Mouse (Mus musculus): ENCODE data around the gene Rbfox2. TPM values are rescaled to one million over a fixed set of nuclear protein-coding genes. Genes with fewer than 3 reads are reported as not detected.

Rbfox2 gene
- polyA plus RNA-seq, 1 experiment = 1.3 TPM

DNA sequence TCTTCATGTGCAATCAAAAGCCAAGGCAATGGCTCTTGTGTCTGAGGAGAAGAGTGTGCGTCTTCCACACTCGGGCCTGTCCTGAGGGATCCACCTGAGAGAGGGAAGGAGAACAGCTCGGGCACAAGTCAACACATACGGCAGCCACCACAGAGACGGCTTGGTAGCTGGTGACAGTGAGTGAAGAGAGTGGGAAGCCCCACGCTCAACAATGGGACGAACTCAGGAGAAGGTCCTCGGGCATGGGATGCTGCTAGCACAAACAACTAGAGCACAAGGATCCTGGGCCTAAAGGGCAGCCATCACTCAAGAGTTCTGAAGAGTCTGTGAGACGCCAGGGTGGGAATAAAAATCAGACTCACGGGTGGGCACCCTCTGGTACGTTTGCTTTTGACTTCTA, 196.4 kb downstream of the Rbfox2 start:
- Histone ChIP-seq H3K4me1 (ENCODE audit: control insufficient read depth, insufficient read depth, low read length) (no peaks in the 10 kb centered on the region), H3K4me3 (ENCODE audit: insufficient read depth, low read length) (no peak overlapping the region), H3K27ac (ENCODE audit: insufficient read depth, low read depth, low read length) (no peak overlapping the region)
- TF ChIP-seq CTCF (IDR thresholded peaks at IDR 0.05; ENCODE audit: low read depth, low read length) (no peak), POLR2A (IDR thresholded peaks at IDR 0.05; ENCODE audit: borderline replicate concordance, low read depth, low read length) (no peak)

DNA sequence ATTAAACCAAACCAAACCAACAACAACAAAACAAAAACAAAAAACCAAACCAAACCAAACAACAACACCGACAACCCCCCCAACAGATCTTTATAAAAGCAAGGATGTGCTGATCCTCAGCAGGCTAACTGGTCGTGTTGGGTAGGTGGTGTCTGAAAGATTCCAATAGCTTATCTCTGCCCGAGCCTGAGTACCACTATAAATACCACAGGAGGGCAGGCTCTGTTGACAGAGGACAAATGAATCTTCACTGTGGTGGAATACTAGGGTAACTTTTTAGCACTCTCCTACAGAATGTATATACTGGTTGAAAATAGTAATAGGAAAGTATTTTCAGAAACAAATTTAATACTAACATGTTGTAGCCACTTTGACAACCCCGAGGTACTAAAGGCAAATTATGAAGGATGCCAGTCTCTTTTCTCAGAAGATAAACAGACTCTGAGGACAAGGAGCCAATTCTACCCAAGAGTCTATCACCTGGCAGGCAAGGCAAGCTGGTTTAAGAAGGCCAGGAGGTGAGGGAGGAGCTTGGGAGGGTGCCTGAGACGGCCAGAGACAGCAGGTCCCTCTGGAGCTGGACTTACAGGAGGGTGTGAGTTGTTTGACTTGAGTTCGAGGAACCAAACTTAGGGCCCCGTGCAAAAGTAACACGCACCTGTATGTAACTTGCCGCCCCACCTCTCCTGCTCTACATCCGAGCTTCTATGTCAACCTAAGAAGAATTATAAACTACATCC, 199.5 kb downstream of the Rbfox2 start:
- Histone ChIP-seq H3K4me1 (ENCODE audit: control insufficient read depth, insufficient read depth, low read length) (no peaks in the 10 kb centered on the region), H3K4me3 (ENCODE audit: insufficient read depth, low read length) (no peak overlapping the region), H3K27ac (ENCODE audit: insufficient read depth, low read depth, low read length) (no peak overlapping the region)
- TF ChIP-seq POLR2A (IDR thresholded peaks at IDR 0.05; ENCODE audit: borderline replicate concordance, low read depth, low read length) = no peak
- TF ChIP-seq CTCF (IDR thresholded peaks at IDR 0.05; ENCODE audit: low read depth, low read length) = no peak

DNA sequence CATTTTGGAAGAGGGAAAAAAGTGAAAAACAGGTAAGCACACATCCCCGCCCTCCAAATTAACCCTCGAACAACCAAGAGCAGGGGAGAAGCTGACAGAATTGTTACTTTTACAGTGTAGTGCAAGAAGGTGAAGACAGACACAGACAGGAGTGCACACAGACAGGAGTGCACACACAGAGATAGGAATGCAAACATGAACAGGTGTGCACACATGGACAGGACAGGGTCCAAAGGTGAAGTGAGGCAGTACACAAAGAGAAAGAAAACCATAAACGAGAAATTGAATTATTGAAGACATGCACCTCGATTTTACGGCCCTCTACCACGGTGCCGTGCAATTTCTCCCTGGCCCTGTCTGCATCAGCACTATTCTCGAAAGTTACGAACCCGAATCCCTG, 201.5 kb downstream of the Rbfox2 start:
- no peak overlapping the region for H3K4me3 ChIP-seq (ENCODE audit: insufficient read depth, low read length)
- H3K4me1 ChIP-seq (ENCODE audit: control insufficient read depth, insufficient read depth, low read length) = no peaks in the 10 kb centered on the region
- TF ChIP-seq POLR2A (IDR thresholded peaks at IDR 0.05; ENCODE audit: borderline replicate concordance, low read depth, low read length) (no peak), CTCF (IDR thresholded peaks at IDR 0.05; ENCODE audit: low read depth, low read length) (no peak)
- H3K27ac ChIP-seq (ENCODE audit: insufficient read depth, low read depth, low read length) = no peak overlapping the region

DNA sequence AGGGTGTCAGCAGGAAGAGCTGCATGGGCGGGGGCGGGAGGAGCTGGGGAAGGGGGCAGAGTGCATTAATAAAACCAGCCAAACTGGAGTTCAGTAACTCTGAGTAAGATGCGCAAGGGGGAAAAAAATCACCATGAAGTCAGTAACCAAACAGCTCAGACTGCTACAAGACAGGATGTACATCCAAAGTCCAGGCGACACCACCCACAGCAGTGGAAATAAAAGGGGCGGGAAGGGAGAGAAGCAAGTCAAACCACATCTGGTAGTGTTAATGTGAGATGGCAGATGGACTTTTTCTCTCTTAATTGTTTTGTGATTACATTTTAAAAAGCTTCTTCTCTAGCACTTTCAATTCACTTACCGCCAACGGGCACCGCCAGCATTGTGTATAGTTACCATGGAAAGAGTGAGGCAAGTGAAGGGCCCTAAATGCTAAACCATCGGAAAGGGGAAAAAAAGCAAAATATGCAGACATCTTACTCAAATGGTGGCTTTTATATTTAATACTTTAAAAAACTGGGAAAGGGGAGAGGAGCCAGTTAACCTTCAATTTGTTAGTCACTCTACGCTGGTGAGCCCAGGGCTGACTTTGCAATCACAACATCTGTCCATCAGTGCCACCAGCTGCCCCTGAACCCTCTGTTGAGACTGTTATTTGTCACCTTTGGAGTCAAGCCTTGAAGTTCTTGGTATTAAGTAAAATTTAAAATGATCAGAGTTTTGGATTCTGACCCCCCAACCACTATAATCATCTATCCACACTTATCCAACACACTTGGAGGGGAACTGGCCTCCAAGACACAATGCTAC, 202.2 kb downstream of the Rbfox2 start:
- no peak overlapping the region for H3K4me3 ChIP-seq (ENCODE audit: insufficient read depth, low read length)
- H3K4me1 ChIP-seq (ENCODE audit: control insufficient read depth, insufficient read depth, low read length) = no peaks in the 10 kb centered on the region
- TF ChIP-seq CTCF (IDR thresholded peaks at IDR 0.05; ENCODE audit: low read depth, low read length) (no peak), POLR2A (IDR thresholded peaks at IDR 0.05; ENCODE audit: borderline replicate concordance, low read depth, low read length) (no peak)
- H3K27ac ChIP-seq (ENCODE audit: insufficient read depth, low read depth, low read length) = no peak overlapping the region

DNA sequence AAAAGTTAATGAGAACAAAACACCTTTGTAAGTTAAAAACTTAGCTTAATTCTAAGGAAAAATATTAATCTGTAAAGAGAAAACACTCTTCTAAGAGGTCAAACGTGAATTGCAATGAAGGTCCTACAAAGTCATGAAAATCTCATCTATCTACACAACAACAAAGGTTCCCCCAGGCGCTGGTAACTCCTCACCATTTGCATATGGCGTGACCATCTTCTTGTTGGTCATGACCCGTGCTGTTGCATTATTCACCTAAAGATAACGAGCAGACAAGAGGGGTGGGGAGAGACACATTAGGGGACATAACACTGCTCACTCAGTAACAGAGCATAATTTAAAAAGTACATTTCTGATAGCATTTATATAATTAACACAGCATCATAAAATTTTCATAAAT, 204.1 kb downstream of the Rbfox2 start:
- H3K4me1 ChIP-seq (ENCODE audit: control insufficient read depth, insufficient read depth, low read length) = no peaks in the 10 kb centered on the region
- H3K4me3 ChIP-seq (ENCODE audit: insufficient read depth, low read length) = no peak overlapping the region
- H3K27ac ChIP-seq (ENCODE audit: insufficient read depth, low read depth, low read length) = no peak overlapping the region
- TF ChIP-seq POLR2A (IDR thresholded peaks at IDR 0.05; ENCODE audit: borderline replicate concordance, low read depth, low read length) (no peak), CTCF (IDR thresholded peaks at IDR 0.05; ENCODE audit: low read depth, low read length) (no peak)

DNA sequence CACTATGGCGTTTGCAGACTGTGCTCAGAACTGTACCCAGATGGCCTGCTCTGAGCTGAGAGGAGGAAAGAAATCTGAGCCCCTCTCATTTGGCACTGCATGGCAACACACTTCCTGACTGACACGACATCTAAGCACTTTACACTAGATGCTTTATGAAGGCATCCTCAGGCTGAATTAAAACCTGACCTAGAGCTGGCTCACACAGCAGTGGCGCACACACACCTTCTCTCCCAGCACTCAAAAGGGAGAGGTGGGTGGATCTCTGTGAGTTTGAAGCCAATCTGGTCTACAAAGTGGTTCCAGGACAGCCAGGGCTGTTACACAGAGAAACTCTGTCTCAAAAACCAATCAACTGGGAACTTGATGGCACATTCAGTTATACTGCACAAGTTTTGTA, 207.0 kb downstream of the Rbfox2 start:
- TF ChIP-seq POLR2A (IDR thresholded peaks at IDR 0.05; ENCODE audit: borderline replicate concordance, low read depth, low read length) = no peak
- no peak for TF ChIP-seq CTCF (IDR thresholded peaks at IDR 0.05; ENCODE audit: low read depth, low read length)
- no peak overlapping the region for H3K27ac ChIP-seq (ENCODE audit: insufficient read depth, low read depth, low read length)
- H3K4me3 ChIP-seq (ENCODE audit: insufficient read depth, low read length) = no peak overlapping the region
- no peaks in the 10 kb centered on the region for H3K4me1 ChIP-seq (ENCODE audit: control insufficient read depth, insufficient read depth, low read length)

DNA sequence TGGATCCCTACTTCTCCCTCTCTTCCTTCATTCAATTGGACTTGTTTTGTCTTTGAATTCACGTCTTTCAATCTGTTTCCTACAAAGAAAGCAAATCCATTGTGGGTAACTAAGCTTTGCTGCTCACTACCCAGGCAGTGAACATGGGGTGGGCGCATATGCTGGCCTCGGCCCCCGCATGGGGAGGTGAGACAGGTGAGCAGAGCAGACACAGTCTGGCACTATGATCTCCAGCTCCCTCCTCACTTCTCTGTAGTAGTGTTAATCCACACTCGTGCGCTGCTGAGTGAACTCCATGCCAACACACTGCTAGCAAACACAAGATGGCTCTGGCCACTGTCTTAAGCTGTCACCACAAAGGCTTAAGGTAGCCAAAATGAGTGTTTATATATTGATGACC, 209.4 kb downstream of the Rbfox2 start:
- Histone ChIP-seq H3K4me3 (ENCODE audit: insufficient read depth, low read length) (no peak overlapping the region), H3K4me1 (ENCODE audit: control insufficient read depth, insufficient read depth, low read length) (no peaks in the 10 kb centered on the region)
- TF ChIP-seq CTCF (IDR thresholded peaks at IDR 0.05; ENCODE audit: low read depth, low read length) (no peak), POLR2A (IDR thresholded peaks at IDR 0.05; ENCODE audit: borderline replicate concordance, low read depth, low read length) (no peak)

DNA sequence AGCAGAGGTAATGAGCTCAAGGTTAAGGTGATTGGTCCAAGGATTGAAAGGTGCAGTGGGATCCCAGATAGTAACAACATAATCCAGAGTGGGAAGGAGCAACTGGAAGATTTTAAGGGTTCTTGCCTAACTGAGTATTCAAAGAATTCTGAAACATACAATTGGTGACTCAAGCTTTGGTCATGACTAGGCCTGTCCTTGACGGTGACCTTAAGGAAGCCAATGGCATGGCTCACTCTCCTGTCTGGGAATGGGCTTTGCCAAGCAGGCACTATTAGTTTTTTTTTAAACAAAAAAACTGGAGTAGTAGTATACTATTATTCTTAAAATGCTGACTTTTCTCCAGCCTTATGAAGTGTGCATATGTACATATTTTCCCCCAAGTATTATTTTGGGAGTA, 211.6 kb downstream of the Rbfox2 start:
- no peak for TF ChIP-seq CTCF (IDR thresholded peaks at IDR 0.05; ENCODE audit: low read depth, low read length)
- TF ChIP-seq POLR2A (IDR thresholded peaks at IDR 0.05; ENCODE audit: borderline replicate concordance, low read depth, low read length) = no peak
- Histone ChIP-seq H3K4me1 (ENCODE audit: control insufficient read depth, insufficient read depth, low read length) (no peaks in the 10 kb centered on the region), H3K4me3 (ENCODE audit: insufficient read depth, low read length) (no peak overlapping the region), H3K27ac (ENCODE audit: insufficient read depth, low read depth, low read length) (no peak overlapping the region)

More for the DNA sequence above, 209.4 kb downstream of the Rbfox2 start:
- H3K27ac ChIP-seq (ENCODE audit: insufficient read depth, low read depth, low read length) = no peak overlapping the region

DNA sequence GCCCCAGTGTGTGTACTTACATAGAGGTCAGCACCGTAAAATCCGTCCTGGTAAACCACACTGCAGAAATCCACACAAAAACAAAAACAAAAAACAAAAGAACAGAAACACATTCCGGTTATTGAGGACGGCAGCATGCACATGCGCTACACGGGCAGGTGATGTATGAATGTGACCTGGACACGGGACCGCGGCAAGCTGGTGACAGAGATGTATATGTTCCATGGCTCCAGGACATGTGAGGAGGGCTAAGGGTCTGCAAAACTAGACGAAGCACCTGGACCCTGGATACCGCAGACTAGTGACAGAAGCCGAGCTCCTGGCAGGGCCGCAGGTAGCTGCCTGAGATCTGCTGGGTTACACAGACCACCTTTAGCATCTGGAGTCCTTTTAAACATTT, 212.4 kb downstream of the Rbfox2 start:
- TF ChIP-seq CTCF (IDR thresholded peaks at IDR 0.05; ENCODE audit: low read depth, low read length) = no peak
- no peak overlapping the region for H3K4me3 ChIP-seq (ENCODE audit: insufficient read depth, low read length)
- H3K4me1 ChIP-seq (ENCODE audit: control insufficient read depth, insufficient read depth, low read length) = no peaks in the 10 kb centered on the region
- no peak overlapping the region for H3K27ac ChIP-seq (ENCODE audit: insufficient read depth, low read depth, low read length)

DNA sequence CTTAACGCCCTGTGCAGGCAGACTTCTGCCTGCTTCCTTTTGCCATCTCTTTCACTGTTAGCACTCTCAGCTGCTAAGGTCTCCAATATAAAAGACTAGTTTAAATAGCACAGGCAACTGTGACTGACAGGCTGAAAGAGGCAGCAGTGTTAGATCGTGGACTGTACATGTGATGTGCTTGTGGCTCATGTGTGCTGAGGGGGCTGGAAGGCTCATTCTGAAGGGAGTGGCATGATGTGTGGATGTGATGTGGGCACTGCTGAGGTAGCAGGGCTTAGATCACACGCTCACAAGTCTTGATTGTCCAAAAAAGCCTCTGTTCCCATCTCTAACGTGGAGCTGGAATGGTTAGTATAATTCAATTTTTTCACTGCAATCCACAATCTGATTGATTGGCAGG, 215.4 kb downstream of the Rbfox2 start:
- Histone ChIP-seq H3K27ac (ENCODE audit: insufficient read depth, low read depth, low read length) (no peak overlapping the region), H3K4me3 (ENCODE audit: insufficient read depth, low read length) (no peak overlapping the region), H3K4me1 (ENCODE audit: control insufficient read depth, insufficient read depth, low read length) (no peaks in the 10 kb centered on the region)
- no peak for TF ChIP-seq POLR2A (IDR thresholded peaks at IDR 0.05; ENCODE audit: borderline replicate concordance, low read depth, low read length)
- TF ChIP-seq CTCF (IDR thresholded peaks at IDR 0.05; ENCODE audit: low read depth, low read length) = no peak

All from bone marrow macrophage, adult 2 months (primary cell).